Mouse (Mus musculus) frontal cortex, adult 2 months (tissue): ENCODE measurements at regions not wholly inside any gene's neighbourhood (a gene's known extent, or its start where the extent isn't known, plus 50 kb on each side); places are given as distances from the start of the nearest gene placed in this dataset.

Source experiments
- DNase-seq, 2 experiments: peaks; one replicate each; pipeline ENCODE4 v3.0.0; 2022; ENCODE audit warnings: low spot score in 1 of 2; ENCODE audit errors: extremely low spot score in 1 of 2

GRCm38 (mm10) chr10:95124476-95124875 lies 179.8 kb upstream of the Plxnc1 start:
- no peak for DNase-seq

GRCm38 (mm10) chr10:95120007-95120406 lies 175.4 kb upstream of the Plxnc1 start:
- no peak for DNase-seq

- no peak for DNase-seq
Measured at GRCm38 (mm10) chr10:95118786-95119351, 174.2 kb upstream of the Plxnc1 start.

GRCm38 (mm10) chr10:95117731-95118212 lies 173.1 kb upstream of the Plxnc1 start:
- no peak for DNase-seq

GRCm38 (mm10) chr10:95117041-95117730 lies 172.6 kb upstream of the Plxnc1 start:
- DNase-seq = peak in 1 of 2 experiments; percentile 19

- DNase-seq = no peak
Measured at GRCm38 (mm10) chr10:95116579-95117011, 172.0 kb upstream of the Plxnc1 start.

GRCm38 (mm10) chr10:95112837-95113388 lies 168.3 kb upstream of the Plxnc1 start:
- DNase-seq = no peak

GRCm38 (mm10) chr10:95112231-95112774 lies 167.7 kb upstream of the Plxnc1 start:
- DNase-seq = no peak

GRCm38 (mm10) chr10:95110786-95111185 lies 166.2 kb upstream of the Plxnc1 start:
- no peak for DNase-seq

GRCm38 (mm10) chr10:95109576-95109975 lies 164.9 kb upstream of the Plxnc1 start:
- no peak for DNase-seq

- DNase-seq = no peak
Measured at GRCm38 (mm10) chr10:95107532-95108251, 163.1 kb upstream of the Plxnc1 start.

GRCm38 (mm10) chr10:95103808-95104207 lies 159.2 kb upstream of the Plxnc1 start:
- DNase-seq = peak in 1 of 2 experiments; percentile 51

- DNase-seq = no peak
Measured at GRCm38 (mm10) chr10:95102981-95103380, 158.3 kb upstream of the Plxnc1 start.

GRCm38 (mm10) chr10:95099906-95100305 lies 155.3 kb upstream of the Plxnc1 start:
- peak in 1 of 2 experiments; percentile 13 for DNase-seq

- DNase-seq = no peak
Measured at GRCm38 (mm10) chr10:95095847-95096246, 151.2 kb upstream of the Plxnc1 start.

GRCm38 (mm10) chr10:95094771-95095170 lies 150.1 kb upstream of the Plxnc1 start:
- DNase-seq = no peak

GRCm38 (mm10) chr10:95093266-95093665 lies 148.6 kb upstream of the Plxnc1 start:
- no peak for DNase-seq

- DNase-seq = no peak
Measured at GRCm38 (mm10) chr10:95091086-95091485, 146.5 kb upstream of the Plxnc1 start.

- no peak for DNase-seq
Measured at GRCm38 (mm10) chr10:95090641-95091040, 146.0 kb upstream of the Plxnc1 start.

- DNase-seq = no peak
Measured at GRCm38 (mm10) chr10:95090035-95090434, 145.4 kb upstream of the Plxnc1 start.
